Mouse (Mus musculus): ENCODE data around the gene Atg101.
A peak's percentile ranks its signal among the peaks of the same experiment; 100 is the strongest.

DNA sequence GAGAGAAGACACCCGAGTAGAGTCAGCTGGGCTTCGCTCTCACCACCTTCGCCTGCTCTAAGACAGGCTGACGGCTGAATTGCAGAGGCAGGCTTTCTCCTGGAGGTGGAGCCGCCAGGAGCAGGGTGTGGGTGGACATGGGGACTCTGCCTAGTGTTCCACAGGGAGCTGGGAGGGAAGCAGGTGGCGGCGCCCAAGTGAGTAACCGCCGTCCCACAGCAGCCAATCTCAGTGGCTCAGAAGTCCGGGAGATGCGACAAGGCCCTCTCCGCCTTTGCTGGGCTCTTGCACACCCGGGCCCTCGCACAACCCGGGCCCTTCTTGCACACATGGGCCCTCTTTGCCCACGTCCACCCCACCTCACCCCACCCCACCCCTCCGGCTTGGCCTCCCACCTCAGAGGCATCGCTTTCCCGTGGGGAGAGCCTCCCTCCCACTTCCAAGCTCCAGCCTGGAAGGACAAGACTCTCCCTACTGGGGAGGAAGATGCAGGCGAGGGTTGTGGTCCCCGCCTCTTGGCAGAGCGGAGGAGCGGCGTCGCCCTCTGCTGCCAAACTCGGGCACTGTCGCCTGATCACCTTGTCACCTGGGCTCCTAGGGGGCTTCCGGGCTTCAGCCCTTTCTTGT is 45.1 kb upstream of the Atg101 start:
- TF ChIP-seq CTCF (conservative IDR thresholded peaks at IDR 0.05; ENCODE audit: low read length) = peak; percentile 58
- no peak for TF ChIP-seq NANOG (IDR thresholded peaks at IDR 0.05; ENCODE audit: borderline replicate concordance, low read length)
- TF ChIP-seq POU5F1 (IDR thresholded peaks at IDR 0.05; ENCODE audit: borderline replicate concordance, low read length) = no peak
